In genomic region chr13:44482661-44483060, GRCm38 (mm10) we compare ENCODE assay signal across 20 mouse cellular contexts.
DNase-seq lines count a peak whose midpoint lies in the region; ATAC-seq lines count a peak whose summit lies in the region.
"Had no signal": no experiment of that assay in that cellular context is flagged by ENCODE, and none has a peak within 500 bp of the region (broad histone marks: within the 10 kb centered on the region; RNA-seq: fewer than 3 reads in every experiment).

No protein-coding gene starts in this region.

- no peak overlapping the region for H3K9ac ChIP-seq in heart, embryonic 11.5 days (ENCODE audit: low read depth, low read length)
- H3K9ac ChIP-seq: embryonic facial prominence, embryonic 12.5 days; heart, embryonic 13.5 days; kidney, embryonic 15.5 days; limb, embryonic 15.5 days; neural tube, embryonic 15.5 days had no signal

- no peaks in the 10 kb centered on the region for H3K36me3 ChIP-seq in heart, embryonic 11.5 days (ENCODE audit: control insufficient read depth, insufficient read depth, low read length)
- H3K36me3 ChIP-seq: embryonic facial prominence, embryonic 12.5 days; heart, embryonic 13.5 days; hindbrain, embryonic 10.5 days; kidney, embryonic 15.5 days; limb, embryonic 15.5 days; neural tube, embryonic 15.5 days had no signal

- WGBS in heart, embryonic 11.5 days (ENCODE audit: insufficient replicate concordance) = 67% methylated on average over 7 of the region's 7 CpGs

- no peak overlapping the region for H3K27ac ChIP-seq in heart, embryonic 11.5 days (ENCODE audit: low read depth, low read length)
- H3K27ac ChIP-seq: embryonic facial prominence, embryonic 12.5 days; heart, embryonic 13.5 days; hindbrain, embryonic 10.5 days; kidney, embryonic 15.5 days; limb, embryonic 15.5 days; neural tube, embryonic 15.5 days had no signal

- H3K4me1 ChIP-seq in heart, embryonic 11.5 days (ENCODE audit: control insufficient read depth, insufficient read depth, low read length) = no peaks in the 10 kb centered on the region
- H3K4me1 ChIP-seq: heart, embryonic 13.5 days; hindbrain, embryonic 10.5 days had no signal

- H3K4me2 ChIP-seq in heart, embryonic 11.5 days = no peak overlapping the region
- H3K4me2 ChIP-seq: embryonic facial prominence, embryonic 12.5 days; heart, embryonic 13.5 days; kidney, embryonic 15.5 days; limb, embryonic 15.5 days; neural tube, embryonic 15.5 days had no signal

- H3K4me3 ChIP-seq in heart, embryonic 11.5 days (ENCODE audit: low read depth, low read length) = no peak overlapping the region
- H3K4me3 ChIP-seq: embryonic facial prominence, embryonic 12.5 days; heart, embryonic 13.5 days; hindbrain, embryonic 10.5 days; kidney, embryonic 15.5 days; limb, embryonic 15.5 days; neural tube, embryonic 15.5 days had no signal

- H3K9me3 ChIP-seq in heart, embryonic 11.5 days (replicated peaks; ENCODE audit: control insufficient read depth, low read length) = no peaks in the 10 kb centered on the region
- H3K9me3 ChIP-seq: embryonic facial prominence, embryonic 12.5 days; heart, embryonic 13.5 days; hindbrain, embryonic 10.5 days; kidney, embryonic 15.5 days; limb, embryonic 15.5 days; neural tube, embryonic 15.5 days had no signal

- no peaks in the 10 kb centered on the region for H3K27me3 ChIP-seq in heart, embryonic 11.5 days (ENCODE audit: control insufficient read depth, insufficient read depth, low read length)
- H3K27me3 ChIP-seq: embryonic facial prominence, embryonic 12.5 days; heart, embryonic 13.5 days; kidney, embryonic 15.5 days; limb, embryonic 15.5 days; neural tube, embryonic 15.5 days had no signal

- DNase-seq in lung, adult 18-20 months = peak; percentile 30 to 33
- no peak for DNase-seq in lung, postnatal 4 days
- peak; percentile 39 for DNase-seq in CD4-positive, CD25-positive, alpha-beta regulatory T cell, adult 2 months (ENCODE audit: low read depth, low spot score)
- no peak for DNase-seq in cerebellum, postnatal 10 days
- DNase-seq in adrenal gland, adult 18-20 months (ENCODE audit: low spot score in 2 of 2) = no peak
- DNase-seq: cerebellum, adult 11 months; gastrocnemius, postnatal 25 days; right cerebral cortex, adult 18-20 months had no signal

- ATAC-seq in common myeloid progenitor, adult 5-6 weeks (replicated peaks; ENCODE audit: low read depth, poor library complexity, severe bottlenecking) = peak; percentile 88
- ATAC-seq in monocyte, adult 5-6 weeks (replicated peaks; ENCODE audit: insufficient number of reproducible peaks, low FRiP score, low TSS enrichment, poor library complexity, severe bottlenecking) = peak; percentile 94
- ATAC-seq in heart, embryonic 11.5 days (replicated peaks; ENCODE audit: insufficient number of reproducible peaks, low FRiP score, low TSS enrichment) = no peak
- ATAC-seq: inflammation-experienced regulatory T-cells, adult 6 months; midbrain, embryonic 16.5 days; Patski had no signal

Comparison
In these comparisons a context has a peak if more than half of its experiments do, and no peak if none do; other contexts are left out.
1. DNase-seq: peak in lung, adult 18-20 months (2 of 2) and CD4-positive, CD25-positive, alpha-beta regulatory T cell, adult 2 months (single experiment); none in lung, postnatal 4 days (0 of 2), cerebellum, postnatal 10 days (0 of 2) and adrenal gland, adult 18-20 months (0 of 2).